32 mouse cellular contexts compared by ENCODE assay signal in genomic region chr4:21658184-21658583, GRCm38 (mm10). TPM values are rescaled to one million over a fixed set of nuclear protein-coding genes. Genes with fewer than 3 reads are reported as not detected.
"Had no signal": no experiment of that assay in that cellular context is flagged by ENCODE, and none has a peak within 500 bp of the region (broad histone marks: within the 10 kb centered on the region; RNA-seq: fewer than 3 reads in every experiment).

No protein-coding gene starts in this region.

- H3K36me3 ChIP-seq: heart, embryonic 13.5 days; heart, embryonic 15.5 days; hindbrain, embryonic 13.5 days; hindbrain, embryonic 15.5 days; kidney, embryonic 15.5 days; limb, embryonic 13.5 days; limb, embryonic 15.5 days; liver, embryonic 12.5 days had no signal

- H3K4me1 ChIP-seq: heart, embryonic 13.5 days; heart, embryonic 15.5 days; hindbrain, embryonic 13.5 days; hindbrain, embryonic 15.5 days; kidney, embryonic 15.5 days; limb, embryonic 13.5 days; limb, embryonic 15.5 days; liver, embryonic 12.5 days had no signal

- H3K9ac ChIP-seq: heart, embryonic 13.5 days; heart, embryonic 15.5 days; hindbrain, embryonic 13.5 days; hindbrain, embryonic 15.5 days; kidney, embryonic 15.5 days; limb, embryonic 13.5 days; limb, embryonic 15.5 days; liver, embryonic 12.5 days had no signal

- H3K9me3 ChIP-seq: heart, embryonic 13.5 days; heart, embryonic 15.5 days; hindbrain, embryonic 13.5 days; hindbrain, embryonic 15.5 days; kidney, embryonic 15.5 days; limb, embryonic 13.5 days; limb, embryonic 15.5 days; liver, embryonic 12.5 days had no signal

- H3K4me3 ChIP-seq: heart, adult 2 months; heart, embryonic 13.5 days; heart, embryonic 15.5 days; hindbrain, embryonic 13.5 days; hindbrain, embryonic 15.5 days; kidney, embryonic 15.5 days; limb, embryonic 13.5 days; limb, embryonic 15.5 days; liver, embryonic 12.5 days had no signal

- DNase-seq: gastrocnemius, postnatal 14 days; gastrocnemius, postnatal 36 days; heart, adult 11 months; heart, adult 2 months; heart, postnatal 14 days; heart, postnatal 36 days; kidney, adult 11 months; kidney, adult 2 months; kidney, adult 9 months; kidney, postnatal 14 days; kidney, postnatal 36 days; layer of hippocampus, adult 9-11 months; layer of hippocampus, postnatal 36 days; left cerebral cortex, postnatal 4 days had no signal

- H3K4me2 ChIP-seq: heart, embryonic 11.5 days; heart, embryonic 13.5 days; heart, embryonic 15.5 days; hindbrain, embryonic 13.5 days; hindbrain, embryonic 15.5 days; kidney, embryonic 15.5 days; limb, embryonic 13.5 days; limb, embryonic 15.5 days; liver, embryonic 12.5 days had no signal

- H3K27ac ChIP-seq: heart, adult 2 months; heart, embryonic 13.5 days; heart, embryonic 15.5 days; hindbrain, embryonic 13.5 days; hindbrain, embryonic 15.5 days; hindbrain, postnatal 0 days; kidney, embryonic 15.5 days; kidney, postnatal 0 days; limb, embryonic 13.5 days; limb, embryonic 15.5 days; liver, embryonic 12.5 days had no signal

- H3K27me3 ChIP-seq: heart, embryonic 15.5 days; hindbrain, embryonic 15.5 days; kidney, embryonic 15.5 days; limb, embryonic 13.5 days; limb, embryonic 15.5 days; liver, embryonic 12.5 days had no signal

- ATAC-seq: hindbrain, postnatal 0 days; intestine, embryonic 16.5 days; liver, embryonic 12.5 days had no signal

RNA-seq across cellular contexts. Expression of gene Prdm13, which starts 27.6 kb away (rescaled TPM):
- polyA plus RNA-seq: gonadal fat pad, adult 2 months; heart, adult 2 months; heart, embryonic 11.5 days; heart, embryonic 13.5 days; heart, embryonic 15.5 days; heart, postnatal 0 days; intestine, embryonic 14.5 days; intestine, embryonic 16.5 days; kidney, adult 2 months; kidney, embryonic 15.5 days; kidney, postnatal 0 days; large intestine, adult 2 months; limb, embryonic 11.5 days; limb, embryonic 13.5 days; limb, embryonic 15.5 days; liver, adult 2 months; liver, embryonic 12.5 days had no signal
